Mouse (Mus musculus) left cerebral cortex, postnatal 10 days (tissue): ENCODE data around the gene Olfr750. TPM values are rescaled to one million over a fixed set of nuclear protein-coding genes. Genes with fewer than 3 reads are reported as not detected.

ENCODE experiments used
- DNase-seq, 2 experiments: peaks; one replicate each; pipeline ENCODE4 v3.0.0; 2021 to 2022; ENCODE audit warnings: low spot score in 2 of 2, mixed read lengths in 1 of 2; ENCODE audit errors: extremely low spot score in 1 of 2
- intact Hi-C: fragments of 180-260 bp; cut with DNase I; formaldehyde crosslinking; loops from one replicate; pipeline ENCODE4 v1.15.1; 2025
- total RNA-seq, 2 experiments: library from RNA; stranded (reverse); gene quantifications; 2 replicates each; pipeline ENCODE4 v1.2.3; 2021

Gene Olfr750
- total RNA-seq, 2 experiments from 2014 or later, result not detected

GRCm38 (mm10) chr14:51053176-51053575 is 21.1 kb downstream of the Olfr750 start:
- DNase-seq, result no peak
- intact Hi-C loops, result no loop called here

- no peak for DNase-seq
- intact Hi-C loops, result no loop called here
Observed at GRCm38 (mm10) chr14:51051941-51052340, 22.3 kb downstream of the Olfr750 start.

- intact Hi-C loops, result no loop called here
- no peak for DNase-seq
Observed at GRCm38 (mm10) chr14:51050063-51050462, 24.2 kb downstream of the Olfr750 start, which contains the start of gene Rnase11. TSS of gene Rnase11 (minus strand) at chr14:51050163.

- intact Hi-C loops, result no loop called here
- DNase-seq, result no peak
Observed at GRCm38 (mm10) chr14:51047846-51048245, 26.4 kb downstream of the Olfr750 start.

DNA sequence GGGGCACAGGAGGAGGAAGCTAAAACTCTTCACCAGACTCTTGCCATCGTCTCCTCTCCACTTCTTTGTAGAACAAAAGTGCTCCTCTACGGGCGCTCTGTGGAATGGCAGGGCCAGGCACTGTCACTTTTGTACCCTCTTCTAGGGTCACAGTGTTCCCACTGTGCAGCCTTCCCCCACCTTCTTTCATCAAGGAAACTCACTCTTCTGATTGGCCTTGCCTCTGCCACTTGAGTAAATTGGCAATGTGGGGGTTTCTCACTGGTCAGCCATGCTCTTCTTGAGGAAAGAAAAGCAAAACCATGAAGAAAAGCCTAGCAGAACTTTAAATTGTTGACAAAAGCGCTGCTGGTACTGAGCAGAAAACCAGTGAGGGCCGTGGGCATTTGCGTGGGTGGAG is 32.5 kb downstream of the Olfr750 start, which contains the start of gene Rnase9:
Gene Rnase9, minus strand, starts transcription at position 101 of the 400 bp plus-strand sequence.
- intact Hi-C loops, result no loop called here

GRCm38 (mm10) chr14:51036214-51036613 is 38.0 kb downstream of the Olfr750 start:
- DNase-seq, result no peak
- intact Hi-C loops, result no loop called here

More for the DNA sequence above, 32.5 kb downstream of the Olfr750 start, which contains the start of gene Rnase9:
- DNase-seq, result no peak

DNA sequence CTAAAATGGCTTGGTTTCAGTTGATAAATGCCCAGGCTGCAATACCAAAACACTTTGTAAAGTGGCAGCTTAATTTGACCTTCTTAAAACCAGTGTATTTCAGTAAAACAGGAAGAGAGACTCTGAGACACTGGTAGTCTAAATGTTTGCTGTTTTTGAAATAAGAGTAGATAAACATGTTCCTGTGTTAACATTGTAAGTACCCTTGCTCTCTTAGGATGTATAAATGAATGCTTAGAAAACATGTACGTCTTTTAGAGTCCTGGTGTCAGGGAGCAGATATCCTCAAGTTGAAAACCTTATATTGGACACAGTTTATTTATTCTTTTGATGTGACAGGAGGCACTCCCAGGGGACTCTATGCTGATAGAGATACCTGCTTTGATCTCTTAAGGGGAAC is 39.0 kb downstream of the Olfr750 start:
- no peak for DNase-seq
- intact Hi-C loops, result no loop called here

GRCm38 (mm10) chr14:51027387-51028155 is 46.7 kb downstream of the Olfr750 start:
- intact Hi-C loops, result loop anchor here (2.0 to 5.0 kb wide), 2 partner anchors 35 to 70 kb away; no protein-coding TSS in a partner anchor
- no peak for DNase-seq

GRCm38 (mm10) chr14:51026391-51027133 is 47.7 kb downstream of the Olfr750 start:
- DNase-seq, result peak; percentile 44 to 67
- intact Hi-C loops, result loop anchor here (2.0 to 5.0 kb wide), 2 partner anchors 36 to 71 kb away; no protein-coding TSS in a partner anchor

- DNase-seq, result no peak
- intact Hi-C loops, result loop anchor here (5.0 kb wide), 1 partner anchor 72 kb away; no protein-coding TSS in a partner anchor
Observed at GRCm38 (mm10) chr14:51024820-51025219, 49.4 kb downstream of the Olfr750 start.

DNA sequence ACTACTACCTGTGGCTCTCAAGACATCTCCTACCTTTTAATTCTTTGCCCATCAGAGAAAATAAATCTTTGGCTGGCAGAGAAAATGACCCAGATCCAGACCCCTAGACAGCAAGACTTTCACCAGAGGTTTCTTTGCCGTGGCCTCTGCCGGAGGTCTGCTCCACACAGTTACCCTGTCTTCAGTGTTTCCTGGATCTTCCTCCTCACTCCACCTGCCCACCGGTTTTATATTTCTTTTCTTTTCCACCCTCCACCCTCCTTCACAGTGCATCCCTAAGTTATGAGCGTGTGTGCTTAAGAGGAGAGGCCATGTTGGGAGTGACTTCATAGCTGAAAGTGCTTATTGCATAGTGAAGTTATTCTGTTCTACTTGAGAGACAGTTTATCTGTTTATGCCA is 50.8 kb downstream of the Olfr750 start:
- intact Hi-C loops, result no loop called here
- no peak for DNase-seq

DNA sequence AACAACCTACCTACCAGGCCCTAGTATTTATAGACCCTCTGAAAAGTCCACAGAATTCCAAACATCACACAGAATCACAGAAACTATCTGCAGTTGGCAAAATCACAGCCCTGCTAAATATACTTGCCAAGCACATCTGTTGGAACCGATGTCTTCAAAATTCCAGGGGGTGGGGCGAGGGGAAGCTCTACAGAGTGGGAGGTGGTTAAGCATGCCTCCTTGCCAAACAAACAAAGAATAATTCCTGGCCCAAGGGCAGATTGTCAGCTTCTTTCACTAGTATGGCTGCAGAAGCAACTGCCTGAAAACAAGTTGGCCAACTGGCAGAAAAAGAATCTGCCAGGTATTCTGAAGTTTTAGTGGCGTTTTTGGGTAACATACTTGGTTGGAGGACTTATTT is 57.0 kb downstream of the Olfr750 start:
- intact Hi-C loops, result no loop called here
- no peak for DNase-seq

Other genes starting within 250 kb of the Olfr750 start
- gene Tep1, start 203.9 kb downstream of the Olfr750 start, total RNA-seq, result 1 to 10 TPM; 2.7 to 5.3 TPM
- gene Klhl33, start 176.9 kb downstream of the Olfr750 start, total RNA-seq, result 1 to 10 TPM; 1.4 to 2.1 TPM
- 10 to 100 TPM; 29.9 to 34.2 TPM for gene Osgep, start 149.5 kb downstream of the Olfr750 start, total RNA-seq
- gene Apex1, start 149.5 kb downstream of the Olfr750 start, total RNA-seq, result 10 to 100 TPM; 65.8 to 66.3 TPM
- gene Pip4p1, start 143.6 kb downstream of the Olfr750 start, total RNA-seq, result 10 to 100 TPM; 79.6 to 89.0 TPM
- gene Pnp, start 143.4 kb downstream of the Olfr750 start, total RNA-seq, result 10 to 100 TPM; 11.0 to 15.6 TPM
- gene Gm49342, start 129.9 kb downstream of the Olfr750 start, total RNA-seq, result 10 to 100 TPM in 1 of 2 experiments, 1 to 10 TPM in 1; 6.5 to 13.7 TPM
- 1 to 10 TPM in 1 of 2 experiments, under 1 TPM in 1; 0.79 to 1.7 TPM for gene Pnp2, start 118.4 kb downstream of the Olfr750 start, total RNA-seq
- under 1 TPM in 1 of 2 experiments, not detected in 1; 0.30 TPM for gene Rnase10, start 66.7 kb downstream of the Olfr750 start, total RNA-seq
- not detected for gene Rnase9, start 32.6 kb downstream of the Olfr750 start, total RNA-seq
- gene Rnase11, start 24.3 kb downstream of the Olfr750 start, total RNA-seq, result not detected
- gene Rnase12, start 16.8 kb downstream of the Olfr750 start, total RNA-seq, result not detected
- gene Rnase4, start 16.6 kb upstream of the Olfr750 start, total RNA-seq, result 10 to 100 TPM; 11.2 to 14.0 TPM
- 1 to 10 TPM; 2.5 to 3.7 TPM for gene Ang, start 16.7 kb upstream of the Olfr750 start, total RNA-seq
- gene Eddm3b, start 40.0 kb upstream of the Olfr750 start, total RNA-seq, result not detected
- not detected for gene Rnase6, start 49.5 kb upstream of the Olfr750 start, total RNA-seq
- not detected for gene Rnase1, start 72.3 kb upstream of the Olfr750 start, total RNA-seq
- not detected for gene Rnase2b, start 87.8 kb upstream of the Olfr750 start, total RNA-seq
- gene Ang2, start 124.7 kb upstream of the Olfr750 start, total RNA-seq, result not detected
- not detected for gene Ear14, start 129.0 kb upstream of the Olfr750 start, total RNA-seq
- gene Rnase2a, start 181.7 kb upstream of the Olfr750 start, total RNA-seq, result not detected